Mouse (Mus musculus) embryonic facial prominence, embryonic 11.5 days (tissue): ENCODE measurements around the gene Capns2. TPM values are rescaled to one million over a fixed set of nuclear protein-coding genes. Genes with fewer than 3 reads are reported as not detected.

Experiments
- ATAC-seq: fragments of 200-750 bp; cut with Nextera tagmentation; replicated peaks from 2 replicates; pipeline ENCODE4 v1.8.0; 2017; ENCODE audit warnings: low read depth; ENCODE audit not compliant: insufficient number of reproducible peaks, low FRiP score, low TSS enrichment
- DNase-seq: peaks from one replicate; pipeline ENCODE4 v3.0.0-alpha.2; 2015; ENCODE audit warnings: low spot score
- H3K27ac ChIP-seq: fragments of 300-500 bp; sonication (generic); replicated peaks from 2 replicates; pipeline ENCODE4 v1.5.1; 2014; ENCODE audit warnings: mild to moderate bottlenecking, low read depth, low read length, control low read depth
- H3K27me3 ChIP-seq: fragments of 300-500 bp; sonication (generic); 2 replicates; pipeline ENCODE4 v1.6.1; 2014; ENCODE audit warnings: mild to moderate bottlenecking, low read length, moderate library complexity, mixed read lengths; ENCODE audit not compliant: control insufficient read depth, insufficient read depth
- H3K36me3 ChIP-seq: fragments of 300-500 bp; sonication (generic); replicated peaks from 2 replicates; pipeline ENCODE4 v1.6.1; 2014; ENCODE audit warnings: low read depth, mild to moderate bottlenecking, low read length, moderate library complexity, mixed read lengths; ENCODE audit not compliant: control insufficient read depth, insufficient read depth
- H3K4me1 ChIP-seq: fragments of 300-500 bp; sonication (generic); 2 replicates; pipeline ENCODE4 v1.6.1; 2014; ENCODE audit warnings: low read length, mixed read lengths; ENCODE audit not compliant: control insufficient read depth, insufficient read depth
- H3K4me2 ChIP-seq: fragments of 300-500 bp; sonication (generic); 2 replicates; pipeline ENCODE4 v1.6.1; 2014; ENCODE audit warnings: low read depth, mild to moderate bottlenecking, control low read depth, low read length, moderate library complexity
- H3K4me3 ChIP-seq: fragments of 300-500 bp; sonication (generic); 2 replicates; pipeline ENCODE4 v1.5.1; 2014; ENCODE audit warnings: low read depth, low read length, control low read depth
- H3K9ac ChIP-seq: fragments of 300-500 bp; sonication (generic); replicated peaks from 2 replicates; pipeline ENCODE4 v1.6.1; 2014; ENCODE audit warnings: mild to moderate bottlenecking, control low read depth, low read length
- H3K9me3 ChIP-seq: fragments of 300-500 bp; sonication (generic); replicated peaks from 2 replicates; pipeline ENCODE4 v1.6.1; 2016; ENCODE audit warnings: mild to moderate bottlenecking, low read length, inconsistent platforms, mixed read lengths; ENCODE audit not compliant: control insufficient read depth
- WGBS: fragments of 180-500 bp; shearing (Covaris S2); extraction: QIAGEN DNeasy Blood & Tissue Kit; methylation state at CpG from one replicate; pipeline ENCODE4 v1.1.7; 2014; 5-methylcytosine and 5-hydroxymethylcytosine counted together
- polyA plus RNA-seq: library from polyadenylated mRNA; unstranded; fragments of >200 nt; fragmentation: Nextera tagmentation; extraction: Ambion mirVana; gene quantifications from 2 replicates; pipeline ENCODE4 v1.2.1, GENCODE M21; 2014

The Capns2 gene
- polyA plus RNA-seq, result 0.28 TPM in 1 of 2 replicates, not detected in the other

GRCm38 (mm10) chr8:92901107-92901506 lies at the start of gene Capns2:
Capns2 (plus strand) TSS chr8:92901407.
- no peak within 1 kb of the TSS for H3K9ac ChIP-seq
- DNase-seq (no peak), ATAC-seq (no peak)
- H3K4me1 ChIP-seq, result no peaks in the 10 kb centered on the region
- no peaks in the 10 kb centered on the region for H3K9me3 ChIP-seq
- no peak within 1 kb of the TSS for H3K4me2 ChIP-seq
- H3K27me3 ChIP-seq, result no peaks in the 10 kb centered on the region
- H3K27ac ChIP-seq, result no peak within 1 kb of the TSS
- H3K4me3 ChIP-seq, result no peak within 1 kb of the TSS
- no peaks in the 10 kb centered on the region for H3K36me3 ChIP-seq
- 93% methylated on average over 5 of the region's 5 CpGs for WGBS

GRCm38 (mm10) chr8:92853188-92853983 lies 47.8 kb upstream of the Capns2 start:
- Histone ChIP-seq H3K27ac (no peak overlapping the region), H3K27me3 (no peaks in the 10 kb centered on the region), H3K4me2 (no peak overlapping the region), H3K36me3 (peaks cover 2% of the 10 kb centered on the region), H3K9me3 (no peaks in the 10 kb centered on the region), H3K4me1 (no peaks in the 10 kb centered on the region), H3K9ac (no peak overlapping the region), H3K4me3 (no peak overlapping the region)
- ATAC-seq (no peak), DNase-seq (no peak)
- WGBS, result 57% methylated on average over 18 of the region's 18 CpGs

- H3K4me3 ChIP-seq, result no peak overlapping the region
- no peaks in the 10 kb centered on the region for H3K27me3 ChIP-seq
- no peak overlapping the region for H3K9ac ChIP-seq
- H3K9me3 ChIP-seq, result no peaks in the 10 kb centered on the region
- H3K4me2 ChIP-seq, result no peak overlapping the region; the same call in 1 of the 2 replicates
- H3K36me3 ChIP-seq, result peaks cover 2% of the 10 kb centered on the region
- H3K27ac ChIP-seq, result no peak overlapping the region
- DNase-seq (no peak), ATAC-seq (no peak)
- WGBS, result 84% methylated on average over 3 of the region's 3 CpGs
- no peaks in the 10 kb centered on the region for H3K4me1 ChIP-seq
Measured at GRCm38 (mm10) chr8:92854673-92855072, 46.5 kb upstream of the Capns2 start.

GRCm38 (mm10) chr8:92855171-92855894 lies 45.9 kb upstream of the Capns2 start, which contains the start of gene Lpcat2:
Lpcat2 (plus strand) TSS chr8:92855339.
- DNase-seq (peak; percentile 86), ATAC-seq (peak; percentile 70)
- WGBS, result 1% methylated on average over 50 of the region's 50 CpGs
- Histone ChIP-seq H3K36me3 (peaks cover 2% of the 10 kb centered on the region), H3K9ac (peak within 1 kb of the TSS; percentile 74), H3K27ac (no peak within 1 kb of the TSS), H3K4me3 (peak within 1 kb of the TSS; percentile 61), H3K27me3 (no peaks in the 10 kb centered on the region), H3K4me1 (no peaks in the 10 kb centered on the region), H3K4me2 (peak within 1 kb of the TSS; percentile 84), H3K9me3 (no peaks in the 10 kb centered on the region)

GRCm38 (mm10) chr8:92856273-92856986 lies 44.8 kb upstream of the Capns2 start:
- no peak for ATAC-seq
- no peak overlapping the region for H3K9ac ChIP-seq

GRCm38 (mm10) chr8:92858475-92859182 lies 42.6 kb upstream of the Capns2 start:
- Histone ChIP-seq H3K9me3 (no peaks in the 10 kb centered on the region), H3K36me3 (no peaks in the 10 kb centered on the region), H3K4me3 (no peak overlapping the region), H3K4me1 (no peaks in the 10 kb centered on the region), H3K9ac (no peak overlapping the region), H3K27me3 (no peaks in the 10 kb centered on the region), H3K27ac (no peak overlapping the region), H3K4me2 (no peak overlapping the region)
- DNase-seq (no peak), ATAC-seq (no peak)
- 84% methylated on average over 14 of the region's 14 CpGs for WGBS

More at GRCm38 (mm10) chr8:92856273-92856986, 44.8 kb upstream of the Capns2 start:
- Histone ChIP-seq H3K4me3 (no peak overlapping the region), H3K36me3 (peaks cover 2% of the 10 kb centered on the region), H3K9me3 (no peaks in the 10 kb centered on the region), H3K4me2 (no peak overlapping the region), H3K27ac (no peak overlapping the region), H3K4me1 (no peaks in the 10 kb centered on the region), H3K27me3 (no peaks in the 10 kb centered on the region)
- no peak for DNase-seq
- WGBS, result 91% methylated on average over 7 of the region's 7 CpGs

GRCm38 (mm10) chr8:92861977-92862376 lies 39.2 kb upstream of the Capns2 start:
- Histone ChIP-seq H3K4me1 (no peaks in the 10 kb centered on the region), H3K27me3 (no peaks in the 10 kb centered on the region), H3K9me3 (no peaks in the 10 kb centered on the region), H3K9ac (no peak overlapping the region), H3K4me3 (no peak overlapping the region), H3K27ac (no peak overlapping the region), H3K4me2 (no peak overlapping the region), H3K36me3 (no peaks in the 10 kb centered on the region)
- ATAC-seq, result no peak
- 90% methylated on average over 1 of the region's 1 CpGs for WGBS
- no peak for DNase-seq
